Mouse (Mus musculus) intestine, postnatal 0 days (tissue): ENCODE results near the gene Exoc2. TPM values are rescaled to one million over a fixed set of nuclear protein-coding genes. Genes with fewer than 3 reads are reported as not detected.
A peak's percentile ranks its signal among the peaks of the same experiment; 100 is the strongest.

Experiments
- ATAC-seq: fragments of 200-750 bp; cut with Nextera tagmentation; 2 replicates; pipeline ENCODE4 v1.8.0; 2017; ENCODE audit warnings: mild to moderate bottlenecking, moderate TSS enrichment, moderate library complexity
- H3K27ac ChIP-seq: fragments of 300-500 bp; sonication (generic); 2 replicates; pipeline ENCODE4 v1.5.1; 2014; ENCODE audit warnings: mild to moderate bottlenecking, low read depth, low read length, moderate library complexity
- H3K27me3 ChIP-seq: fragments of 300-500 bp; sonication (generic); replicated peaks from 2 replicates; pipeline ENCODE4 v1.6.1; 2014; ENCODE audit warnings: low read length, mixed read lengths; ENCODE audit not compliant: control insufficient read depth, insufficient read depth
- H3K36me3 ChIP-seq: fragments of 300-500 bp; sonication (generic); 2 replicates; pipeline ENCODE4 v1.6.1; 2014; ENCODE audit warnings: mild to moderate bottlenecking, moderate library complexity; ENCODE audit not compliant: control insufficient read depth, insufficient read depth
- H3K4me1 ChIP-seq: fragments of 300-500 bp; sonication (generic); replicated peaks from 2 replicates; pipeline ENCODE4 v1.6.1; 2014; ENCODE audit warnings: antibody characterized with exemption, low read length, mixed read lengths; ENCODE audit not compliant: control insufficient read depth, insufficient read depth
- H3K4me2 ChIP-seq: fragments of 300-500 bp; sonication (generic); replicated peaks from 2 replicates; pipeline ENCODE4 v1.6.1; 2014; ENCODE audit warnings: low read depth, mild to moderate bottlenecking, moderate library complexity
- H3K4me3 ChIP-seq: fragments of 300-500 bp; sonication (generic); 2 replicates; pipeline ENCODE4 v1.5.1; 2014; ENCODE audit warnings: low read depth, low read length
- H3K9ac ChIP-seq: fragments of 300-500 bp; sonication (generic); 2 replicates; pipeline ENCODE4 v1.6.1; 2014; ENCODE audit warnings: mild to moderate bottlenecking, low read depth, low read length
- H3K9me3 ChIP-seq: fragments of 300-500 bp; sonication (generic); 2 replicates; pipeline ENCODE4 v1.6.1; 2016; ENCODE audit warnings: mixed run types; ENCODE audit not compliant: control insufficient read depth
- CTCF ChIP-seq: sonication (generic); IDR thresholded peaks from 2 replicates; pipeline ENCODE4 v1.5.1; 2016; ENCODE audit warnings: low read depth, mild to moderate bottlenecking, control low read depth, antibody characterized with exemption, moderate library complexity
- WGBS: fragments of 180-500 bp; shearing (Covaris S2); extraction: QIAGEN DNeasy Blood & Tissue Kit; methylation state at CpG from one replicate; pipeline ENCODE4 v1.1.7; 2014; 5-methylcytosine and 5-hydroxymethylcytosine counted together
- polyA plus RNA-seq: library from polyadenylated mRNA; unstranded; fragments of >200 nt; fragmentation: Nextera tagmentation; extraction: Ambion mirVana; gene quantifications from 2 replicates; pipeline ENCODE4 v1.2.1, GENCODE M21; 2015

Exoc2 gene
- 10.7 and 11.1 TPM in 2 replicates for polyA plus RNA-seq

DNA sequence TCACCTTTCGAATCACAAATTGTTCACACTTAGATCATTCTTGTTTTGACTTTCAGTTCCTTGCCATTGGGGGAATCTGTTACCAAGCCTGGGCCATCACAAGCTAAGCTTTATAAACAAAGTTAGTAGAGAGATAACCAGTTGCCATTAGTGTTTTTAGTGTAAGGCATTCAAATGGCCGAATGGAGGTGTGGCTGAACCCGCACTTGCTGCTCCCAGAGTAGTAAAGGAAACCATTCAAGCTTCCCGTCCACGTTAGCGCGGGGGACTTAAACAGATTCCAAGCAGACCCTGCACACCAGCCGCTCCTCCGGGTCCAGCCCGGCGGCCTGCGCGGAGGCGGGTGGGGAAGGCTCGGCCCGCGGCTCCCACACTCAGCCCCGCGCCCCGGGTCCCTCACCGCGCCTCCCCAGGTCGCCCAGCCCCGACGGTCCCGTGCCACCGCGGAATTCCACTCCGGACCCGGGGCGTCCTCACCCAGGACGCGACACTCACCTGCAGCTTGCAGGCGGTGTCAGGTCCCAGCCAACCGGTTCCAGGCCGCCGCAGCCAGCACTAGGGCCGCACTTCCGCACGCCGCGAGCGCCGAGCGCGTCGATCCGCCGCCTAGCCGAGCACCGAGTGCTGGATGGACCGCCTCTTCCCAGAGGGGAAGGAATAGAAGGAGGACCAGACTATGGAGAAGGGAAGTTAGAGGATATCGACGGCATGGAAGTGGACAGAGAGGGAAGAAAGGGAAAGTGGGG, at the start of gene Exoc2, which contains the start of gene Gm5447:
Exoc2 (minus strand) TSS at position 593 of the 746 bp plus-strand sequence.
Gm5447 (plus strand) TSS at position 704 of the 746 bp plus-strand sequence.
- peak within 1 kb of the TSS; percentile 91 for H3K9ac ChIP-seq
- ATAC-seq = peak; percentile 99
- H3K4me1 ChIP-seq = no peaks in the 10 kb centered on the region
- TF ChIP-seq CTCF = no peak
- no peaks in the 10 kb centered on the region for H3K27me3 ChIP-seq
- H3K4me2 ChIP-seq = peak within 1 kb of the TSS; percentile 73
- peak within 1 kb of the TSS; percentile 96 for H3K4me3 ChIP-seq
- H3K9me3 ChIP-seq = no peaks in the 10 kb centered on the region
- WGBS = 1% methylated on average over 54 of the region's 54 CpGs
- no peaks in the 10 kb centered on the region for H3K36me3 ChIP-seq
- H3K27ac ChIP-seq = peak within 1 kb of the TSS; percentile 94

DNA sequence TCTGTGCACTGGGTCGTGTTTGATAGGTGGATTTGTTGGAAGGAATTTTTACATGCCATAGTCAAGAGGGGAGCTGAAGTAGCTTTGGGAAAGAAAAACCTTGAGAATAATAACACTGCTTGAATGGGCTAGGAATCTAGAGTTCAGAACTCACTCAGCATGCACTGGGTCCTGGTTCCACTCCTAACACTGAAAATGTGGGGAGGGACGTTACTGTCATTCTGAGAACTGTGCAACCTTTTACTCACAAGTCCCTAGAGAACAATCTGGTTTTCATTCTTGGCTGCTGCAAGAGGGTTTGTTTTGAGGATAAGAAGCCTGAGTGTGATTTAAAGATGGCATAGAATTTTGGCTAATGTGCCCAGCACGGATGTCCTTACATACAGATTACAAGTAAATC, 49.8 kb upstream of the Exoc2 start:
- no peak overlapping the region for H3K4me2 ChIP-seq
- no peak overlapping the region for H3K9ac ChIP-seq
- no peaks in the 10 kb centered on the region for H3K36me3 ChIP-seq
- H3K27me3 ChIP-seq = no peaks in the 10 kb centered on the region
- no peak overlapping the region for H3K27ac ChIP-seq
- no peak overlapping the region for H3K4me3 ChIP-seq
- TF ChIP-seq CTCF = no peak
- no peaks in the 10 kb centered on the region for H3K9me3 ChIP-seq
- 79% methylated on average over 3 of the region's 3 CpGs for WGBS
- ATAC-seq = no peak
- H3K4me1 ChIP-seq = no peaks in the 10 kb centered on the region

DNA sequence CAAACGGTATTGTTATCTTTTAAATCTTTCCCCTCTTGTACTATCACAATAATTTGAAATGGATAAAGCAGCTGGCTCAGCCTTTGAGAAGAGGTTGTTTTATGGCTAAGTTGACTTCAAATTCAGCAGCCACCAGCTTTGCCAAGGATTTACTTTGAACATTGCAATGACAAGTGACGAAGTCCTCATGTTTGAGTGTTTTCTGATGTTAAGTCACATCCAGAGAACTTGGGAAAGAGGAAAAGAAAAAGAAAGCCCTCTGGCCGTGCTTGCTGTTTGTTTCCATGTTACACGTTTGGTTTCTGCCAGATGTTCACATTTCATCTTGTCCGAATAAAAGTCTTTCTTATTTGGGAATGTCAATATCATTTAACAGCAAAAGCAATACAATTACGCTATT, 48.0 kb upstream of the Exoc2 start:
- H3K36me3 ChIP-seq = no peaks in the 10 kb centered on the region
- H3K9me3 ChIP-seq = no peaks in the 10 kb centered on the region
- WGBS = 31% methylated on average over 6 of the region's 6 CpGs
- H3K4me1 ChIP-seq = no peaks in the 10 kb centered on the region
- no peak overlapping the region for H3K4me3 ChIP-seq
- H3K4me2 ChIP-seq = no peak overlapping the region
- ATAC-seq = no peak
- H3K27me3 ChIP-seq = no peaks in the 10 kb centered on the region
- no peak overlapping the region for H3K9ac ChIP-seq
- no peak for TF ChIP-seq CTCF
- H3K27ac ChIP-seq = no peak overlapping the region

DNA sequence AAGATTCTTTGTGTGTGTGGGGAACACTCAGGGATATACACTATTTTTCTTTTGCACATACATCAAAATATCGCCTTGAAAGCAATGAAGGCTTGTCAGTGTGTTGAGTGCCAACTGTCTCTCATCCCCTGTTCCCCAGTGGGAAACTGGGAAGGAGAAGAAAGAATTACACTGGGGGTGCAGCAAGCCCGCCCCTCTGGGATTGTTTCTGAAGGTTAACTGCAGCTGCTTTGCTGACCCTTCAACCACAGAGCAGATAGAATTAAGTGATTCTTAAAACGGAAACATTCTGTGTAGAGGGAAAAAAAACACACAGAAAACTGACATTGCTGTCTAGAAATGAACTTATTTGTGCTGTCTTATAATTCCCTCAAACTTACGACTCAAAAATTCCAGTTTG, 47.6 kb upstream of the Exoc2 start:
- Histone ChIP-seq H3K4me2 (no peak overlapping the region), H3K9me3 (no peaks in the 10 kb centered on the region), H3K9ac (no peak overlapping the region), H3K27ac (no peak overlapping the region), H3K4me1 (no peaks in the 10 kb centered on the region), H3K36me3 (no peaks in the 10 kb centered on the region), H3K4me3 (no peak overlapping the region), H3K27me3 (no peaks in the 10 kb centered on the region)
- WGBS = 53% methylated on average over 4 of the region's 4 CpGs
- TF ChIP-seq CTCF = no peak
- no peak for ATAC-seq

DNA sequence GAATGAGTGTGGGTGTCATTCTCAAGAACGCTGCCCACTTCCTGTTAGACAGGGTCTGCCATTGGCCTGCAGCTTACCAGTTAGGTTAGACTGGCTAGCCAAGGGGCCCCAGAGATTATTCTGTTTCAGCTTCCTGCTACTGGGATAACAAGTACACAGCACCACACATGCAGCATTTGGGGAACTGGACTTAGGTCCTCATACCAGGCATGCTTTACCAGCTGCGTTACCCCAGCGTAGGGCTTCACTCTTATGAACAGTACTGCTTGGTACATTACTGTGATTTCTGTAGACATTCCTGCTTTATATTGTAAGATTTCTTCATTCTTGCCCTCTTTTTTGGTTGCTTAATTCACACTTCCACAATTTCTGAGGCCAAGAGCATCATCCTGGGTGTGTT, 43.7 kb upstream of the Exoc2 start:
- H3K4me3 ChIP-seq = no peak overlapping the region
- H3K36me3 ChIP-seq = no peaks in the 10 kb centered on the region
- 89% methylated on average over 3 of the region's 3 CpGs for WGBS
- no peak overlapping the region for H3K27ac ChIP-seq
- TF ChIP-seq CTCF = no peak
- H3K4me2 ChIP-seq = no peak overlapping the region
- no peaks in the 10 kb centered on the region for H3K27me3 ChIP-seq
- no peaks in the 10 kb centered on the region for H3K9me3 ChIP-seq
- no peak overlapping the region for H3K9ac ChIP-seq
- ATAC-seq = no peak
- no peaks in the 10 kb centered on the region for H3K4me1 ChIP-seq

DNA sequence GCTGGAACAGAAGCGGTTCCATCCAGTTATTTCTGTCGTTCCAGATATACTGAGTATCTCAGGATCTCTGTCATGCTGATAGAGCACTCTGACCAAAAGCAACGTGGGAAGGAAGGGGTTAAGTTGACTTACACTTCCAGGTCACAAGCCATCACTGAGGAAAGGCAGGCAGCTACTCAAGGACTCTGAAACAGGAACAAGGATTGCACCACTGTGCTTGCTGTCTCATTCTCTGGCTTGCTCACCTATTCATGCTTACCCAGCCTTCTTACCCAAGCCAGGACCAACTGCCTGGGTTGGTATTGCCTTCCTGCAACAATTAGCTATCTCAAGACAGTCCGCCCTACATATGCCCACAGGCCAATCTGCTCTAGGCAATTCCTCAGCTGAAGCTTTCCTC, 31.1 kb upstream of the Exoc2 start:
- TF ChIP-seq CTCF = no peak
- no peaks in the 10 kb centered on the region for H3K27me3 ChIP-seq
- WGBS = 51% methylated on average over 4 of the region's 4 CpGs

More for the DNA sequence above, 31.1 kb upstream of the Exoc2 start:
- H3K4me2 ChIP-seq = peak overlapping the region; percentile 59
- H3K36me3 ChIP-seq = no peaks in the 10 kb centered on the region
- peak overlapping the region; percentile 27 for H3K4me3 ChIP-seq
- no peaks in the 10 kb centered on the region for H3K4me1 ChIP-seq
- no peak overlapping the region for H3K27ac ChIP-seq
- H3K9ac ChIP-seq = no peak overlapping the region
- ATAC-seq = no peak
- no peaks in the 10 kb centered on the region for H3K9me3 ChIP-seq
